Mouse (Mus musculus) hindbrain, embryonic 11.5 days (tissue): ENCODE data around the gene Dkk3. TPM values are rescaled to one million over a fixed set of nuclear protein-coding genes. Genes with fewer than 3 reads are reported as not detected.
"Not testable (repeated sequence)": the region's sequence is repeated elsewhere in the genome, so short reads cannot be mapped to it uniquely, and the experiment has no call there.

ENCODE experiments used
- ATAC-seq: fragments of 200-750 bp; cut with Nextera tagmentation; 2 replicates; pipeline ENCODE4 v1.8.0; 2017; ENCODE audit warnings: mild to moderate bottlenecking, moderate TSS enrichment, moderate library complexity; ENCODE audit not compliant: low FRiP score
- DNase-seq: peaks from one replicate; pipeline ENCODE4 v3.0.0-alpha.2; 2015; ENCODE audit warnings: low spot score
- H3K27ac ChIP-seq: fragments of 300-500 bp; sonication (generic); 2 replicates; pipeline ENCODE4 v1.5.1; 2014; ENCODE audit warnings: mild to moderate bottlenecking, low read depth, low read length
- H3K27me3 ChIP-seq: fragments of 300-500 bp; sonication (generic); 2 replicates; pipeline ENCODE4 v1.6.1; 2014; ENCODE audit warnings: mild to moderate bottlenecking, low read length, moderate library complexity, mixed read lengths; ENCODE audit not compliant: control insufficient read depth, insufficient read depth
- H3K36me3 ChIP-seq: fragments of 300-500 bp; sonication (generic); 2 replicates; pipeline ENCODE4 v1.6.1; 2014; ENCODE audit warnings: mild to moderate bottlenecking, low read length, moderate library complexity, mixed read lengths; ENCODE audit not compliant: control insufficient read depth, insufficient read depth
- H3K4me1 ChIP-seq: fragments of 300-500 bp; sonication (generic); replicated peaks from 2 replicates; pipeline ENCODE4 v1.6.1; 2014; ENCODE audit warnings: low read length, mixed read lengths; ENCODE audit not compliant: control insufficient read depth, insufficient read depth
- H3K4me2 ChIP-seq: fragments of 300-500 bp; sonication (generic); replicated peaks from 2 replicates; pipeline ENCODE4 v1.6.1; 2014; ENCODE audit warnings: mild to moderate bottlenecking, low read depth, low read length
- H3K4me3 ChIP-seq: fragments of 300-500 bp; sonication (generic); 2 replicates; pipeline ENCODE4 v1.5.1; 2014; ENCODE audit warnings: low read depth, low read length
- H3K9ac ChIP-seq: fragments of 300-500 bp; sonication (generic); 2 replicates; pipeline ENCODE4 v1.6.1; 2014; ENCODE audit warnings: low read depth, low read length
- H3K9me3 ChIP-seq: fragments of 300-500 bp; sonication (generic); 2 replicates; pipeline ENCODE4 v1.6.1; 2016; ENCODE audit warnings: low read length; ENCODE audit not compliant: control insufficient read depth
- WGBS: fragments of 180-500 bp; shearing (Covaris S2); extraction: QIAGEN DNeasy Blood & Tissue Kit; methylation state at CpG from one replicate; pipeline ENCODE4 v1.1.7; 2014; 5-methylcytosine and 5-hydroxymethylcytosine counted together
- polyA plus RNA-seq: library from polyadenylated mRNA; unstranded; fragments of >200 nt; fragmentation: Nextera tagmentation; extraction: Ambion mirVana; gene quantifications from 2 replicates; pipeline ENCODE4 v1.2.1, GENCODE M21; 2014

Dkk3 gene
- polyA plus RNA-seq, 1 experiment from 2014 or later, result 10.6 TPM

GRCm38 (mm10) chr7:112119248-112119647 lies 39.6 kb downstream of the Dkk3 start:
- no peak overlapping the region for H3K4me2 ChIP-seq
- 84% methylated on average over 7 of the region's 7 CpGs for WGBS

DNA sequence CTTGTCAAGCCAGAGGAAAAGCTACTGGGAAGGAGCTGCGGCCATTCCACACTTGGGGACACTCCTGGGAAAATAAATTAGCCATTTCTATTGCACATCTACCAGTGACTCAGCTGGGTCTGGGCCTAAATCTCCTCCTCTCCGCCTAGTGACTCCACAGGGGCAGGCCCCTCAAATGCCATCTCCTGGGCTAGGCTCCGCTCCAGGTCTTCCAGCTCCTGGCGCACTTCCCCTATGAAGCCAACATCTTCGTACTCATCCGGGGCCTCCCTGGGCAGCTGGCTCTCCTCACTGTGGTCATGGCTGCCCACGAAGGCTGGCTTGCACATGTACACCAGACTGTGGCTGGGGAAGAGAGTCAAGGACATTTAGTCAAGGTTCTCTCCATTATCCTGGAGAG lies 40.8 kb downstream of the Dkk3 start:
- Histone ChIP-seq H3K4me2 (no peak overlapping the region), H3K36me3 (no peaks in the 10 kb centered on the region), H3K27ac (no peak overlapping the region), H3K9ac (no peak overlapping the region), H3K4me3 (no peak overlapping the region), H3K4me1 (no peaks in the 10 kb centered on the region), H3K27me3 (no peaks in the 10 kb centered on the region), H3K9me3 (no peaks in the 10 kb centered on the region)
- WGBS, result 86% methylated on average over 7 of the region's 7 CpGs
- DNase-seq, result no peak
- no peak for ATAC-seq

More at GRCm38 (mm10) chr7:112119248-112119647, 39.6 kb downstream of the Dkk3 start:
- Histone ChIP-seq H3K36me3 (no peaks in the 10 kb centered on the region), H3K27ac (no peak overlapping the region), H3K9me3 (no peaks in the 10 kb centered on the region), H3K27me3 (no peaks in the 10 kb centered on the region), H3K9ac (no peak overlapping the region), H3K4me1 (no peaks in the 10 kb centered on the region), H3K4me3 (no peak overlapping the region)
- ATAC-seq (no peak), DNase-seq (no peak)

DNA sequence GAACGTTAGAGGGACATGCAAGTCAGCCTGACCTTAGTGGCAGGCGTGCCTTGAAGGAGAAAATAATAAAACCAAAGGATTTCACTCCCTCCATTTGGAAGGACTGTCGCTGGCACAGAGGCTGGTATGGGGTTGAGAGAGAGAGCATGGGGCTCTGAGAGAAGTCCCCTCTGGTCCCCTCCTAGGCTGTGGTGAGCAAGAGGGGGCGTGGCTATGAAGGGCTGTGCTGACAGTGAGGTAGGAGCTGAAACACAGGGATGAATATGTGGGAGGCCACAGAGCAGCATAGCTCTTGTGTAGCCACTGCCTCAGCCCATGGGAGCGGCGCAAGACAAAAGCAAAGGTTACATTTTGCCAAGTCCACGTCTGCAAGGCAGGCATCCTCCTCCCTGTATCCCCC lies 41.4 kb downstream of the Dkk3 start:
- no peak for ATAC-seq
- Histone ChIP-seq H3K4me2 (no peak overlapping the region), H3K9ac (no peak overlapping the region), H3K27ac (no peak overlapping the region), H3K27me3 (no peaks in the 10 kb centered on the region), H3K36me3 (no peaks in the 10 kb centered on the region), H3K9me3 (no peaks in the 10 kb centered on the region), H3K4me3 (no peak overlapping the region), H3K4me1 (no peaks in the 10 kb centered on the region)
- WGBS, result 82% methylated on average over 7 of the region's 7 CpGs
- no peak for DNase-seq

- DNase-seq, result no peak
- no peak for ATAC-seq
- H3K36me3 ChIP-seq, result 0 out of 2 replicates have a peak, but pooled peaks cover 2% of the 10 kb centered on the region
- H3K9ac ChIP-seq, result no peak overlapping the region
- 93% methylated on average over 19 of the region's 19 CpGs for WGBS
- H3K27me3 ChIP-seq, result no peaks in the 10 kb centered on the region
- H3K4me1 ChIP-seq, result no peaks in the 10 kb centered on the region
- H3K27ac ChIP-seq, result no peak overlapping the region
- H3K9me3 ChIP-seq, result no peaks in the 10 kb centered on the region
- no peak overlapping the region for H3K4me2 ChIP-seq
- H3K4me3 ChIP-seq, result no peak overlapping the region
Observed at GRCm38 (mm10) chr7:112110638-112111372, 48.1 kb downstream of the Dkk3 start.

DNA sequence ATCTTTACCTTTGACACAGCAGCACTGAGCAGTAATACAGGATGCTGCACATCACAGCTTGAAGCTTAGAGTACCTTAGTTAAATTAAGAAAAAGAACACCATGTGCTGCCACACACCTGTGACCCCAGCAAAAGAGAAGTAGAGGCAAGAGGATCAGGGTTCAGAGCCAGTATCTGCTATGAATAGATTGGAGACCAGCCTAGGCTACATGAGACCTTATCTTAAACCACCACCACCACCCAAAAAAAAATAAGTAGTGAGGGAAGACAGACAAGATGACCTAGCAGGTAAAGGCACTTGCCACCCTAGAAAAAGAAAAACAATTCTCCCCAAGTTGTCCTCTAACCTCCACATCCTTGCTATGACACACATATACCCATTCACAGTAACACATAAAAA lies 50.1 kb downstream of the Dkk3 start:
- no peaks in the 10 kb centered on the region for H3K27me3 ChIP-seq
- H3K9me3 ChIP-seq, result no peaks in the 10 kb centered on the region
- no peak overlapping the region for H3K4me2 ChIP-seq
- no peak overlapping the region for H3K4me3 ChIP-seq
- no peak overlapping the region for H3K27ac ChIP-seq
- ATAC-seq, result no peak
- H3K4me1 ChIP-seq, result no peaks in the 10 kb centered on the region
- no peak overlapping the region for H3K9ac ChIP-seq
- no peak for DNase-seq
- peaks cover 4% of the 10 kb centered on the region; the same call in 1 of the 2 replicates for H3K36me3 ChIP-seq

DNA sequence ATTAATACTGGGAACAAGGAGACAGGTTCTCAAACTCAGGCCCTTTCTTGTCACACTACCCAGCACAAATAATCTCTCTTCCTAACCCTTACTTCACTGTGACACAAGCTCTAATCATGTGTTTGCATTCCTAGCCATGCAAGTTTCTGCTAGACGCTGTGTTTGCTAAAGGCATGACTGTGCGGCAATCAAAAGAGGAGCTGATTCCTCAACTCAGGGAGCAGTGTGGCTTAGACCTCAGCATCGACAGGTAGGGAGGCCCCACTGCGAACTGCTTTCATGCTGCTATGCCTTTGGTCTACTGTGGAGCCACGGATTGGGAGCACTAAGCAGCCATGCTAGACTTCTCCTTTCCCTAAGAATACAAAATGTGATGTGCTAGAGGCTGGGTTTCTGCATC lies 55.0 kb downstream of the Dkk3 start:
- Histone ChIP-seq H3K9ac (no peak overlapping the region), H3K27ac (no peak overlapping the region), H3K4me1 (no peaks in the 10 kb centered on the region), H3K36me3 (peaks cover 5% of the 10 kb centered on the region; the same call in 1 of the 2 replicates), H3K4me2 (no peak overlapping the region), H3K27me3 (no peaks in the 10 kb centered on the region), H3K4me3 (no peak overlapping the region), H3K9me3 (no peaks in the 10 kb centered on the region)
- ATAC-seq (no peak), DNase-seq (no peak)
- 91% methylated on average over 5 of the region's 5 CpGs for WGBS

DNA sequence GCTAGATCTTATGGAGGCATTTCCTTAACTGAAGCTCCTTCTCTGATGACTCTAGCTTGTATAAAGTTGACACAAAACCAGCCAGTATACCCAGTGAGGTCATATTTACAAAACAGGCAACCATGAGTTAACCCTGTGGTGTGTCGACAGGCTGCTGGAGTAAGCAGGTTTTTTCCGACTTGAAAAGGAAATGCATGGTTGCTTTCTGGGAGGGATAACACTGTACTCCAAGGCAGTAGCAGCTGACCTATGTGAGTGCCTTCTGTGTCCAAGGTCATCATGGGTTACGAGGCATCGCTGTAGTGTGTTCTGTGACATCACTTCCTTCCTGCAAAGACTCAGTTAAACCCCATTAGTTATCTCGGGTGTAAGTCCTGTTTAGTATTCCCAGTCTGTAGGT lies 55.9 kb downstream of the Dkk3 start:
- DNase-seq, result no peak
- H3K9ac ChIP-seq, result no peak overlapping the region
- no peaks in the 10 kb centered on the region for H3K27me3 ChIP-seq
- H3K4me3 ChIP-seq, result no peak overlapping the region
- H3K4me1 ChIP-seq, result no peaks in the 10 kb centered on the region
- no peak for ATAC-seq
- H3K27ac ChIP-seq, result no peak overlapping the region
- WGBS, result 83% methylated on average over 5 of the region's 5 CpGs
- peaks cover 10% of the 10 kb centered on the region; the same call in 1 of the 2 replicates for H3K36me3 ChIP-seq
- no peaks in the 10 kb centered on the region for H3K9me3 ChIP-seq
- no peak overlapping the region for H3K4me2 ChIP-seq

DNA sequence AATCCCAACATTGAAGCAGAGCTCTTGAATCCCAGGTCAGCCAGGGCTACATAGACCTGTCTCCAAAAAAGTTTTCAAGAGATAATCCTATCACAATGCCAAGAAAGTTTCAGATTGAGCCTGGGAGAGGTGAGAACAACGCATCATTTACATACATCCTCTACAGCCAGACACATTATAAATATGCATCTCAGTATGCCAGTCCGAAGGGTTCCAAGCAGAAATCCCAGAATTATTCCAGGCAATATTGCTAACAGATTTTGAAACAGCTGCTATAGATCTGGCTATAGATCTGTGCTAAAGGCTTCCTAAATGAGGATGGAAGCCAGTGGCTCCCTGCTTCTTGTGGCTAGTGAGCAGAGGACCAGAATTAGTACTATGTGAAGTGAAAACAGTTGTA lies 58.0 kb downstream of the Dkk3 start:
- no peak for DNase-seq
- no peak overlapping the region for H3K9ac ChIP-seq

DNA sequence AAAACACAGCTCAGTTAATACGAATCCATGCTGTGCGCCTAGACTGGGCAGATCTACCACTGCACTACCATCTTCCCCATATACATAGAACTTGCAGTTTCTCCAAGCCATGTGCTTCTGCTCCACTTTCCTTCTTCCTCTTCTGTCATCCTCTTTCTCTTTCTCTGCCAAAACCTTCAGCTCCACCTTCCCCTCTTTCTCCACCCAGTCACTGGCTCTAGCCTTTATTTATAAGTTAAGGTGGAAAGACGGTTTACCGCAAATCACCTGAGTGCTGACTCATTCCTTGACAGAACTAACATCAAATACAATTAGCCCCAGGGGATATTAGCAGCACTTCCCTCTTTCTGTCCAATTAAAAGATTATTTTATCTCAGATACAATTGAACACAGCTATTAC lies 63.9 kb downstream of the Dkk3 start:
- DNase-seq, H3K9me3 ChIP-seq, H3K9ac ChIP-seq, H3K27ac ChIP-seq, H3K4me1 ChIP-seq, ATAC-seq, H3K4me3 ChIP-seq, H3K27me3 ChIP-seq, H3K4me2 ChIP-seq: not testable (repeated sequence)
- 94% methylated on average over 4 of the region's 4 CpGs for WGBS
- peaks cover 10% of the 10 kb centered on the region for H3K36me3 ChIP-seq

More for the DNA sequence above, 58.0 kb downstream of the Dkk3 start:
- H3K27me3 ChIP-seq, result no peaks in the 10 kb centered on the region
- no peaks in the 10 kb centered on the region for H3K9me3 ChIP-seq
- no peaks in the 10 kb centered on the region for H3K4me1 ChIP-seq
- H3K4me3 ChIP-seq, result no peak overlapping the region
- 96% methylated on average over 2 of the region's 2 CpGs for WGBS
- no peak overlapping the region for H3K4me2 ChIP-seq
- peaks cover 10% of the 10 kb centered on the region; the same call in 1 of the 2 replicates for H3K36me3 ChIP-seq
- ATAC-seq, result no peak
- H3K27ac ChIP-seq, result no peak overlapping the region
